Mouse (Mus musculus): Measurements from ENCODE around the gene Rbfox1.

GRCm38 (mm10) chr16:6976341-6976740 lies 1091.2 kb downstream of the Rbfox1 start:
- TF ChIP-seq CTCF (IDR thresholded peaks at IDR 0.05 in 2 of 3, conservative IDR thresholded peaks at IDR 0.05 in 1 of 3; ENCODE audit: control insufficient read depth in 1 of 3, insufficient read depth in 1 of 3, low read depth in 2 of 3, low read length in 3 of 3, poor library complexity in 1 of 3, severe bottlenecking in 1 of 3): no peak
- no peak for TF ChIP-seq SMC3 (IDR thresholded peaks at IDR 0.05; ENCODE audit: low read depth, low read length)
- no peak for TF ChIP-seq UBTF (IDR thresholded peaks at IDR 0.05; ENCODE audit: borderline replicate concordance, insufficient read depth, low read depth, low read length)
- TF ChIP-seq MEF2A (IDR thresholded peaks at IDR 0.05; ENCODE audit: extremely low read depth, insufficient replicate concordance, low read depth, low read length, poor library complexity, severe bottlenecking): no peak
- TF ChIP-seq POLR2A (IDR thresholded peaks at IDR 0.05; ENCODE audit: control insufficient read depth in 1 of 2, insufficient read depth in 1 of 2, low read depth in 1 of 2, low read length in 2 of 2, poor library complexity in 1 of 2): no peak
- TF ChIP-seq EP300 (IDR thresholded peaks at IDR 0.05; ENCODE audit: low read depth in 1 of 2, low read length in 2 of 2): no peak
- TF ChIP-seq MAFK (IDR thresholded peaks at IDR 0.05; ENCODE audit: borderline replicate concordance, low read depth, low read length): no peak
- TF ChIP-seq ZNF384 (IDR thresholded peaks at IDR 0.05; ENCODE audit: low read depth, low read length): no peak
- no peak for TF ChIP-seq ZC3H11A (IDR thresholded peaks at IDR 0.05; ENCODE audit: low read depth, low read length)
- no peak for TF ChIP-seq ETS1 (IDR thresholded peaks at IDR 0.05; ENCODE audit: low read depth, low read length)
- no peak for TF ChIP-seq MAZ (IDR thresholded peaks at IDR 0.05; ENCODE audit: low read depth, low read length)
